Mouse (Mus musculus) urinary bladder, adult 2 months (tissue): ENCODE results near the gene Tll2. TPM values are rescaled to one million over a fixed set of nuclear protein-coding genes. Genes with fewer than 3 reads are reported as not detected.

Source experiments
- DNase-seq: peaks from one replicate; pipeline ENCODE4 v3.0.0; 2022; ENCODE audit warnings: low spot score
- polyA plus RNA-seq: library from polyadenylated mRNA; depleted of rRNA; stranded (reverse); fragments of >200 nt; gene quantifications from 2 replicates; pipeline ENCODE4 v1.2.3, GENCODE M21; 2012

Gene Tll2
- polyA plus RNA-seq, 1 experiment = 0.18 TPM

DNA sequence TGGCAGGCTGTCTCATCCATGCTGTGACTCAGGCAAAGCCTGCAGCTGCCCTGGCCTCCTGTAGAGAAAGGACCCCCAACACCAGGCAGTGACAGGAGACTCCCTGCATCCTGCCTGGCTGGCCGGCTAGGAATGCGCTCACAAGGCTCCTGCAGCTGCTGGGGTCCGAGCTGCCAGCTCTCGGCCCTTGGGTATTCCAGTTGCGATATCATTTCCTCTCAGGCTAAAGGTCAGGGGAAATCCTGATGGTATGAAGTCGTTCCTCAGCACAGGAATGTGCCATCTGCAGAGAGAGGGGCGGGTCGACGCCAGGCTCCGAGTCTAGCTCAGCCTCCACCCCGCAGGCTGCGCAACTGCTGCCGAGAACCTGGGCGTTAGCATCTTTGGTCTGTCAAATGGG, 46.2 kb downstream of the Tll2 start:
- no peak for DNase-seq

DNA sequence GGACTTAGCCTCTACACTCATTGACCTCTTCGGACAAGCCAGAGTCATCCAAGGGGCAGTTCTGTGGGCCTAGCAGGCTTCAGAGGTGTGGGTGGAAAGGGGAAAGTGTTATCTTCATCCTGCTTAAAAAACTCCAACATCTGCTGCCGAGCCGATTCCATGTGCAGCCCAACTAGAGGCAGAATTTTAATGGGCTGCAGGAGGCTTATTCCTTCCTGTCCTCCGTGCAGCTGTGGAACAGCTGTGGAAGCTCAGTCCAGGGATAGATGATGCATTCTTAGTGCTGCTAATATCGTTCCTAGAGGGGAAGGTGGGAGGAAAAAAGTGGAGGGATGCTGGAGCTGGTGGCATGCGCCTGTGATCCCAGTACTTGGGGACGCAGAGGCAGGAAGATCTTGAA, 52.0 kb downstream of the Tll2 start:
- no peak for DNase-seq

DNA sequence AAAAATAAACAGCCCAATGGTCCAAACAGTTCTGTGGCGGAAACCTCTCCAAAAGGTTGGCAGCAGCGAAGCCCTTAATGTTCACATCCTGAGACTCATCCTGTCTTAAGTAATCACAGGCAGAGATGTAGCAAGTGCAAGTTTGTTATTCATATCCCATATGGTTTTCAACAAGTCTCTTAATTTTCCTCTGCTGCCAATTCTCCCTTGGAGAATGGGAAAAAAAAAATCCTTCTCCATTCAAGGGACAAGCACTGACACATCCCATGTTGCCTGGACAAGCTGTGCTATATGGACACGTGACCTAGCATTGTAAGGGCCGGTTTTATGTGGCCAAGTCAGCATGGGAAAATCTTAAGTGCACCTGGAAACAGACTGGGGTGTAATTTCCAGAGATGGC, 54.2 kb downstream of the Tll2 start:
- no peak for DNase-seq

DNA sequence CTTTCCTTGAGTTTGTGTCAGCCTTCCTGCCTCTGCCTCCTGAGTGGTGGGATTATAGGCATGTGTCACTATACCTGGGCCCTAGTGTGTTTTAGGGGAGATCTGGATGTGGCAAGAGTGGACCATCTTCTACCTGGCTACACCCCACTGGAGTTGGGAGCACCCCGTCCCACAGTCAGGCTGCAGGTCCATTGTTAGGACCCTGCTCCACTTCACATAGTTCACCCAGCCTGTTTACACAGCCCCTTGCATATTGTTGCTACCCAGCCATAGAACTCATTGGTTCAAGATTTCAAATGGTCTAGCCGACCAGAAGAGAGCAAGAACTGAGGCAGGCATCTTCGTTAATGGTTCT, 54.6 kb downstream of the Tll2 start:
- DNase-seq = no peak

DNA sequence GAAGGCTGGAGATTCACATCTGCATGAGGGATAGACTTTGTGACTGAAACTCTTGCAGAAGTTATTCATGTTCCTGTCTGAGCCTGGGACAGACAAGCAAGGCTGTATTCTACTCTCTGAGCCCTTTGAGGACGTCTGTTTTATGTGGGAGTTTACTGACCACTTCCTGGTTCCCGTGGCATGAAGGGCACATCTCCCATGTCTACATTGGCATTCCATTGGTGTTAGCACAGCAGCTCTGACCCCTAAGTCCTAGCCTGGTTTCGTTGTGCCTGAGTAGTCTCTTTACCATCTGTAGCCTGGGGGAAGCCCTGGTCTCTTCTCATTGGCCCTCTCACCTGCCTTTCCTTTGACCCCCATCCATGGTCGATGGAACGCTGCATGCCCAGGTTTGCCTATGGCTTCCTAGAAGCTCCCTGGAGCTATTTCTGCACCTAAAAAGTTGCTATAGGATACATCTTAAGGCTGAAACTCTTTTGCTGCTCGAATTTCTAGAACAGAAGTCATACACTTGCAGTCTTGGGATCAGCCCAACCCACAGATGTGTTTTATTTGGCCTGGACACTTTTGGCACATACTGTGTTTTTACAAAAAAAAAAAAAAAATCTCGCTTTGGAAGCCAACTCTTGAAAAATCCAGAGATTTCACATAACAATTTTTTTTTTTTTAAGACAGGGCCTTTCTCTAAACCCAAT, 55.2 kb downstream of the Tll2 start:
- no peak for DNase-seq

DNA sequence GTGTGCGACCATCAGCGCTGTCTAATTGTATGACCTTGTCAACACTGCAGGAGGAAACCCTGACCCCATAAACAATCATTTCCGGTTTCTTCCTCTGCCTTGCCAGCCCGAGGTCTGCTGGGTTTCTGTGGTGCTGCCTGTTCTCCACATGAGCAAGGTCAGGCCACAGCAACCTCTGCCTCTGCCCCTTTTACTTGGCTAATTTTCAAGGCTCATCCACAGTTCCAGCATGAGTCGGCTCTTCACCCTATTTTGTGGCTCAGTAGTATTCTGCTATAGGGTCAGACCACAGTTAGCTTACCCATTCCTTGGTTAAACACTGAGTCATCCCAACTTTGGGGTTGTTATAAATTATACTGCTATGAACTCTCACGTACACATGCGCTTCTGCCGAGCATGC, 65.7 kb downstream of the Tll2 start:
- DNase-seq = no peak

DNA sequence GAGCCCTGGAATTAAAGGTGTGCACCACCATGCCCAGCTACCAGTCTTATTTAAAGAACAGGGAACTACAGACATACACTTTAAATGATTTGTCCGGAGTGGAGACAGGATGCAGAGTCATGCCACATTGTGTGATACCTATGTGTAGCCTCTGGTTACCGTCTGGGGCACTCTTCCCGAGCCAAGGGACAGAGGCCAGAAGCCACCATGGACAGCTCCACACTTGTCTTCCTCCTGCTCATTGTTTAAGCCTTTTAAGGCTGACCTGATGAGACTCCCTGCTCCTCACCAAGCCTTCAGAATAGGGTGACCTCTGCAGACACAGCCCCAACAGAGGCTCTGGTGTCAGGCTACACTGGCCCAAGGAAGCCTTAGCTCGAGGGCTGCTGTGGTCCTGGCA, 67.0 kb downstream of the Tll2 start:
- DNase-seq = no peak

DNA sequence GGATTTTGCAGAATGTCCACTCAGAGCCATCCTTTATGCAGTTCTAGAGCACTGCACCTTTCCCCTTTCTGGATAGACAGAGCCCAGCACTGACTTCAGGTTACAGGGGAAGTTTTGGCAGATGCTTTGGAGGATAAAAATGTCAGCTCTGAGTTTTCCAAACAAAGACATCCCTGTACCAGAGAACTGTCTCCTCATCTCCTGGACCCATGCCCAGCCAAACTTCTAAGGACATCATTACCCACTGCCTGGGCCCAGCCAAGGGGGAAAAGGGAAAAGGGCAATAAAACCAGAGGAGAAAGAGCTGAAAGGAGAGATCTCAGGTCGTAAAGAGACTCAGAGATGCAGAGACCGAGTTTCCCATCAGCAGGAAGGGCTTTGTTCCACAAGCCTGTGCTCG, 83.6 kb downstream of the Tll2 start:
- no peak for DNase-seq

DNA sequence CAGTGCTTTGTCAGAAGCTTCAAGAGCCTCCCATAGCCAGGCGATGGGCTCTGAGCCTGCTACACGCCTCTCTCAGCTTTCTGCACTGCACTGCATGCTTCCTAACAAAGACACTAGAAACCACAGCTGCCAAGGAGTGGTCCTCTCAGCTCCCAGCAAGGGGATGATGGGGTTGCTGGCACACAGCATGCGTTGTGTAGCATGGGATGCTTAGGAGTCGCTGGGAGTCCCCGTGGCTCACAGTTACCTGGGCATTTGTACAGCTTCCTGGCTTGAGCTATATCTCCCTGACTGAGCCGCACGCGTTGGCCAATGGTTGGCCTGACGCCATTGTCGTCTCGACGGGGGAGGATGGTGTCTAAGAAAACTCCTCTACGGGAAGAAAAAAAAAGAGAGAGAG, 86.7 kb downstream of the Tll2 start:
- no peak for DNase-seq

DNA sequence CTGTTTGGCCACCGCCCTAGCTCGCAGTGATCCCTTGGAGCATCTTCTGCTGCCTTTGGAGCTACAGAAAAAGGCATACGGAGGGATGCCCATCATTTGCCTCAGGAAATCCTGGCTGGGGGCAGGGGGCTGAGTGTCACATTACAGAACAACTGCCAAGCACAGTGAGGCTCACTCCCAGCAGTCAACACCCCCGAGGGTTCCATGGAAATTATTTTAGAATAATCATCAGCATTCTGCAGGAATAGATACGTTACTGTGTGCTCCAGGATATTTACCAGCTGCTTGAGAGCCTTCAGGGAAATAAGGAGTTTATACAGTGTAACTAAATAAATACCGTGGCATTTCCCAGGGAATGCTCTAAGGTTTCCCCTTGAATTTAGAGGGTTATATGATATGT, 88.3 kb downstream of the Tll2 start:
- DNase-seq = no peak

DNA sequence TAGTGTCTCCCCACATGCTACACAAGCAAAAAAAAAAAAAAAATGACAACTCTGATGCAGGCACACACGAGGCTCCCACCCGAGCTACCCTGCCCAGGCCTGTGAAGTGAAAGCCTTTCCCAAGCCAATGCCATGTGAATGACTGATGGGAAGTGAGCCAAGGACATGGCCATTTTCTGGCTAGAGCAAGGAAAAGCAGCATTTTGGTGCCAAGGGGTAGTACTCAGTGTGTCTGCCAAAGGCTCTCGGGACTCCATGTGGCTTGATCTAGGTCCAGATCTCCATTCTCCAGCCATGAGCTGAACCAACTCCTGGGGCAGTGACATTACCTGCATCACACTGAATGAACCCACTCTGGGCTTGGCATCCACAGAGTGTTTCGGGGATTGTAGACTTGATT, 89.3 kb downstream of the Tll2 start:
- DNase-seq = no peak

DNA sequence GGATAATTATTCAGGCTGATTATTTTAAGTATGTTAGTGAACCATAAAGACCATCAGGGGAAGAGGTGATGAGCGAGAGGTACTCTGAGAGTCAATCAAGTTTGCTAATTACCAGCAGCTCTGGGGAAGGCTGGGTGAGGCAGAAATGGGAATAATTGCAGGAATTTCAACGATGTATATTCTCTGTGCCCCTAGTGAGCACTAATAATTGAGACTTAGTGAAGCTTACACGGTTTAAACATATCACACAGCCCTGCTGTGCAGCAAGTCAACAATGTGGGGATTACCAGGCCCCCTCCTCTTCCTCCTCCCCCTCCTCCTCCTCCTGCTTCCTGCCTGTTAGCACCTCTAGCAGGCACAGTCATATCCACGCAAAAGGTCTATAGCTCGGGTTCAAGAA, 92.0 kb downstream of the Tll2 start:
- no peak for DNase-seq

DNA sequence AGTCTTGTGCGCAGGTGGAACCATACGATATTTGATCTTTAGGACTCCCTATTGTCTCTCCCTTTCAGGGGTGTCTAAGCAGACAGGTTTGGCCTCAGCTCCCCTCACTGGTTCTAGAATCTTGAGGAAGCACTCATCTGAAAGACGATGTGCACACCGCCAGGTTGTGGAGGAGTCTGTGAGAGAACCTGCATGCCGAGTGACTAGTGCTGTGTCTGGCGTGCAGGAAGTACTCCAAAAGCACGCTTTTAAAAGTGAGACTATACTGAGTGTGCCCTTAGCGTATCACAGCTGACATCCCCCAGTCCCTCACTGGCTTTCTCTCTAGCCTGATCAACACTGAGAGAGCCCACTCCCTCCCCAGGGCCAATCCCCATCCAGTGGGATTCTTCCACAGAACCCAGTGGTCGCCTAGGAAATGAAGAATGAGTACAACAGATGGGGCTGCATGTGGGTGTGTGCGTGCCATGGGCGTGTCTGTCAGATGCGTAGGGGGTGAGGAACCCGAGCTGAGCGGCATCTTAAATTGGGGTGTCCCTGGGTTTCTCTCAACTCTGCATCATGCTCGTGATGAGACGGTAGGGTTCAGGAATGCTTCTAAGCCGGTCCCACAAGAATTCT, 92.6 kb downstream of the Tll2 start:
- no peak for DNase-seq

DNA sequence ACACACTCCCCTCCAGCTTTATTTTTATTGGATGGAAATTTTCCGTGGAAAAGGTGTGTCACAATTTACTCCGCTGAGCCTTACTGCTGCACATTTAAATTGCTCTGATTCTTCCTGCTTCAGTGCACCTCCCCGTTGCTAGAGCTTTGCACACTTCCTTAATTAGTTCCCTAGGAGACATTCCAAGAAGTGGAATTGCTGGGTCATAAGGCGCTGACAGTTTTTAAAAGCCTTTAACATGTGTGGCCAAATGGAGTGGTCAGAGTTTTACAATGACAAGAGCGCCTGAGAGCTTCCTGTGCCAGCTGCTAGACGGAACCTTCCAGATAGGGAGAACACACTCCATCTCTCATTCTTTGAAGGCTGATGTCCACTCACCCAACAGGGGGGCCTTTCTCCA, 94.0 kb downstream of the Tll2 start:
- no peak for DNase-seq

DNA sequence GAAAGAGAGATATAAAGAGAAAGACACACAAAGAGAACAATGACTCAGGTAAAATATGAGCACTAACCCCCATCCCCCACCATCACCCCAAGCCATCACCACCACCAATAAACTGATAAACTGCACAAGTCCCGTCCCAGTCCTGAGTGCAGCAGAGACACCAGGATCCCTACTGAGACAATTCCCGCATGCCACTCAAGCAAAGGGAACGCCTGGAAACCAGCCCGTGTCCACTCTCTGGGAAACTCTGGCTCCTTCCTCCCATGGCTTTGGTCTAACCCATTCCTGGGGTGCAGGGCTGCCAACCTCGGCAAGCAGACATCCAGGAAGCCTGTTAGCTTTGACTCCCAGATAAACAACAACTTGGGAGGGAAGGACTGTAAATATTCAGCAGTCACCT, 96.6 kb downstream of the Tll2 start:
- DNase-seq = no peak

DNA sequence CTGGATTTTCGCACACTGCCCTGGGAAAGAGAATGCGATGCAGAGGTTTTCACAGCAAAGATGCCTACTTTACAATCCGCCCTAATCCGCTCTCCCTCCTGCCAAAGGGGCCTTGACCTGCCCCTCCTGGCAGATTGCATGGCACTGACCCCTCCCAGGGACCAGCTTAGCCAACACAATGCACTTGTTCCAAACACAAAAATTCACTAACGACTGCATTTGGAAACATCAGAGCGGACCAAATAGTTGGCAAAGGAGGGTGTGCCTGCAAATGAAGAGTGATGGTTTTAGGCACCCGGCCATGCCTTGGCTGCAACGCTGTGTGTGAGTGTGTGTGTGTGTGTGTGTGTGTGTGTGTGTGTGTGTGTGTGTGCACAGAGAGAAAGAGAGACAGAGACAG, 97.1 kb downstream of the Tll2 start:
- no peak for DNase-seq

DNA sequence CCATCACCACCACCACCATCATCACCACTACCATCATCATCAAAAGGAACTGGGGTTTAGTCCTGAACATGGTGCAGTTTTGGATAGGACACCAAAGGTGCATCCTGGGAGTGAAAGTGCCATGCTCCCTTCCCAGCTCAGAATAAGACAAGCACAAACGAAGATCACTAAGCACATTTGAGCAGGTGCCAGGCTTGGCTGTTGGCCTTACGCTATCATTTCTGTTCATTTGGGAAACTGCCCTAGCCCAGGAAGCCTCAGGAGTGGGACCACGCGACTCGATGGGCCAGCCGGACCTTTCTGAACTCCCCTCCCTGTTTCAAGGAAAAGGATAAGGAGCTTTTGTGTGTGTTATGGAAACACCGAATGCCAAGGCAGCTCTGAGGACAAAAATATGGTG, 98.0 kb downstream of the Tll2 start:
- DNase-seq = no peak

DNA sequence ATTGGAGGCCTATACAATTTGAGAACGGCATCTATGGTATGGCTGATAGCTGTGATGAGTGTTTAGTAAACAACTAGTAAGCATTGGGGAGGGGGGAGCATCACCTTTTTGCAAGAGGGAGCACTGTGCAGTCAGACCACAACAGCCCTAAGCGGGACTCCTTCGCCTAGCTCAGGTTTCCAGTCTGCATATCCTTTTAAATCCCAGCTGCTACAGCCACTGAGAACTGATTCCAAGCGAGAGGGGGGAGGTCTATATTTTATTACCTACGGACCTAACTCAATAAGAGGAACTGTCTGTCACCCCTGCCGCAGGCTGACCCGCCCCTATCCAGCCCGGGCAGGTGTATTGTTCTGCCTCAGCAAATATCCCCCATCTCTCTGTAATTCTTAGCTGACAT, 99.1 kb downstream of the Tll2 start:
- no peak for DNase-seq

DNA sequence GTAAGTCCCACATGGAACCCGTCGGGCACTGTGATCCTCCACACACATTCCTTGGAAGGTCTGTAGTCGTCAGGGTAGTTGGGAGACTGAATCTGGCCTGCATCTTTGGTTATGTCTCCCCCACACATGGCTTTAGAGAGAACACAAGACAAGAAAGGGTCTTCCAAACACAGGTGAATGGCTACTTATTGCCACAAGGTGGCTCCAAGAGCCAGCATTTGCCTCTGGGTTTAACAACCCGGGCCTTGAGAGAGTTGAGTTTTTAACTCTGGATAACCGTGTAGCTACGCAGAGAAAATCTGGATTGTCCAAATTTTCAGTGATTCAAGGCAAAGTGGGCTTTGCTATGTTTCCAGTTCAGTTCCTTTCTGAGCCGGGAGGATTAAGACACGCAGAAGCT, 101.7 kb downstream of the Tll2 start:
- no peak for DNase-seq

DNA sequence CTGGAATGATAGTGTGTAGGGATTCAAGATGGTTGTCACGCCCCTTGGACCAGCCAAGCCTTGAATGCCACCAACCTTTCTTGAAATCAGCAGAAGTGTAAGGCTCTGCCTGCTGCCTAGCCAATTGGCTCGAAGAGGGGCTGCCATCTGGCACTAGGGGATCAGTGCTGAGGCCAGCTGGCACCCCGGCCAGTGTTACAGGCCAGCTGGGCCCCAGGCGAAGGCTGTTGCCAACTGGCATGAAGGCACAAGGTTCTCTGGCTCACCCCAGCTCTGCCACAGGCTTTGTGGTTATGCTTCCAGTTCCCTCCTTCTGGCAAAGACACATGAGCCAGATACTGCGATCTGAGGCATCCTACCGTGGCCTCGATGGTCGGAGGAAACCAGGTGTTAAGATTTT, 105.2 kb downstream of the Tll2 start:
- DNase-seq = no peak

DNA sequence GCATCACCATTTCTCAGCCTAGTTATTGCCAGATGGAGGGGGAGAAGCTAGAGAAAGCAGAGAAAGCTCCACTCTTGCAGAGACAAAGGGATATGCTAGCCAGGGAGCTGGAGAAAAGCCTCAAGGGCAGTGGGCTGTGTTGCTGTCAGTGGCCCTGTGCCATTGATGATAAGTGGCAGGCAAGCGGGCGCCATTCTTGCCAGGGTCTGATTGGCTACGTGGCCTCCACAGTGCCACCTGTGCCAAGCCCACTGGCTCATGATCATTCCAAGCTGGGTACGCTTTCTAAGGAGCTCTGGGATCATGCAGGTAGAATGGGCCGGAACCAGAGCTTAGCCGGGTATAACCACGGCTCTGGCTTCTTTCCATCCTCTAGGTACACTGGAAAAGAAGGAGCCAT, 105.8 kb downstream of the Tll2 start:
- DNase-seq = no peak

DNA sequence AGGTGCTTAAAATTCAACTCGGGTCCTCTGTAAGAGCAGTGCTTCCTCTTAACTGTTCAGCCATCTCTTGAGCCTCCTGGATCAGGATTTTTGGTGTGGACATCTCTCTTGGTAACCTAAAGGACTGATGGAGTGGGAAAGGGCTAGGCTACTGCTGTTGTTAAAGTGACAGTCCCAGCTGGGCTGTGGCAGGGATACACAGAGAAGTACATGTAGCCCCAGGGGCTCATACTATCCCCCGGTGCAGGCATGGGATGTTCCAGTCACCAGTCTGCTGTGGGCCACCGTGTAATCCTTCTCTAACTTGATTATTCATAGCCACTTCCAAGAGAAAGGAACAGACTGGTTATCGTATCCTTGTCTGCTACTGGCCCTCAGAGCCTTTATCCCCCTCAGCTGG, 109.6 kb downstream of the Tll2 start:
- DNase-seq = no peak

DNA sequence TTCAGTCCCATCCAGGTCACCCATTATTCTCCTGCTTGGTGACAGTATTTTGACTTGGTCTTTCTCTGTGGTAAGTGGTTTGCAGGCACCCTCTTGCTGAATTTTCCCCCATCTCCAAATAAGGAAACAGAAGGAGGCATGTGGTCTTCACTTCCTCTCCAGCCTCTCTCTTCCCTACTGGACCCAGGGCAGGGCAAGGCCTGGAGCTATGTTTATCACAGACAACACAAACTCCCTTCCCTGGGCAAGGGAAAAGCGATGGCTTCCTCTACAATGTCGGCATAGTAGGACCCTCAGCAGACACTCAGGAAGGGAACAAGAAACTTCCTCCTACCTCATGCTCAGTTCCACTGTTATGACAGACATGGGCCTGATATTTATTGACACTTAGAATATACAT, 114.7 kb downstream of the Tll2 start:
- DNase-seq = no peak

DNA sequence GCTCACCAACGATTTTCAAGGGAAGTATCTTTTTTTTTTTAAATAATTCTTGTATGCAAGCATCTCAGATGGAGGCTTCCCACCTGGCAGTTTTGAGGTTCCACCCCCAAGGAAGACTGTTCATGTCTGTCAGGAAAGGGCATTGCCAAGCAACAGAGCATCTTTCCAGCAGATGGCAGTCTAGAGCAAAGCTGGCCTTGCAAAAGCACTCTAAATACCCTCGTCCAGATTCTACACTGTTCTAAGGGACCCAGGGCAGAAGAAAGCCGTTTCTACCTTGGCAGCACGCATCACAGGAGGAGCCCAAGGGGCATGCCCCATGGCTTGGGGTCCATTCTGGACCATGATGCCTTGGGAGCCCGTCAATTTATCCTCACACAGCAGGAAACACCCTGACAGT, 116.8 kb downstream of the Tll2 start:
- DNase-seq = no peak
